Mouse (Mus musculus): ENCODE measurements around the gene Intu. TPM values are rescaled to one million over a fixed set of nuclear protein-coding genes. Genes with fewer than 3 reads are reported as not detected.
A peak's percentile ranks its signal among the peaks of the same experiment; 100 is the strongest.

The Intu gene
- polyA plus RNA-seq, 1 experiment from 2014 or later = 3.3 TPM

DNA sequence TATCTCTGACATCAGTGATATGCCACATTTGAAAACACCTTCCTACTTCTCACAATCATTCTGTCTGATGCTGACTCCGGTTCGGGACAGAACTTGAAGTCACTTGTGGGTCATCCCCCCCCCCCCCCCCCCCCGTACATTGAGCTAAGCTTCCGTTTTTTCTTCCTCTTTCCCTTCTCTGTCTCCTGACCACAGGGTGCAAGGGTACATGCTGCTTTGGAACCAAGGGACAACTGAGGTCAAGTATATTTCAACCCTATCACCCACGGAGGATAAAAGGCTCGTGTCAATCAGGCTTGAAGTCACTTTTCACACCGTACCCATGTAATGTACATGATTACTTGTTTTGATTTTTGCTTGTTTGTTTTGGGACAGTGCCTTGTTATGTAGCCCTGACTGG is 241 bp upstream of the Intu start:
- Histone ChIP-seq H3K27me3 (peaks cover 57% of the 10 kb centered on the region), H3K9me3 (peaks cover 4% of the 10 kb centered on the region; the same call in 1 of the 2 replicates), H3K9ac (peak overlapping the region; percentile 70), H3K4me1 (peaks cover 40% of the 10 kb centered on the region), H3K4me2 (replicated peaks) (peak overlapping the region; percentile 100), H3K27ac (no peak overlapping the region), H3K4me3 (peak overlapping the region; percentile 61), H3K36me3 (no peaks in the 10 kb centered on the region)
- no peak for ATAC-seq (ENCODE audit: low FRiP score, low read depth)
- WGBS = 14% methylated on average over 7 of the region's 7 CpGs

DNA sequence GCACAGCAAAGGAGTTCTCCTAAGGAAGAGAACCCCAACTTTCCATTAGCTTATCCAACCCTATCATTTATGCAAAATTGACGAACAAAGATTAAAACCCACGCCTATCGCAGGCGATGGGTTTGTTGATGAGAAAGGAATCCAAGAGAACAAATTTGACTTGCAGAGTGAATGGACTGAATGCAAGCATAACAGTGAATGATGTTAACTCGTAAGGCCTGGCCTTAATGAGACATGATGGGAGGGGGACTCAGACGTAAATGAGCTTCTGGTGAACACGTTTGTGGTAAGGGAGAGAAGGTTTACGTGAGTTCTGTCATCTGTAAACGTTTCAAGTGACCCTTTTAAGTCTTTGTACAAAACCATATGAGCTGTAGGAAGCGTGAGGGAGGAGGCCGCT is 1.2 kb downstream of the Intu start:
- 5% methylated on average over 11 of the region's 11 CpGs for WGBS
- H3K27me3 ChIP-seq = peaks cover 49% of the 10 kb centered on the region

DNA sequence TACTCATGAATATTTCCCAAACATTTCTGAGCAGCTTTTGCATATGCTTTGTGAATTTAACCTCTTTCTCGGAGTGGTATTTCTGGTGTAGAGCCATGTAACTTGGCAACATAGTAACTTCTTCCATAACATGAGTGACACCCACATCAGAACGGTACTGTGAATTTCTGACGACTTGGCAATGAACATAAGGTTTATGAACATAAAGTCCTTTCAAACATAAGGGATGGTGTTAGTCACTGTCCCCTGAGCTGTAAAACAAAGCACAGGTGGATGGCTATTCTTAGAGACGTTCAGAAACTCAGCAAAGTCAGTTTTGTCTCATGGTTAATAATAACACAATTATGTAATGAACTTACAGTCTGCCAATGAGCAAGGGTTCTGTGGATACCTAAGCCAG is 3.1 kb downstream of the Intu start:
- H3K9me3 ChIP-seq = peaks cover 4% of the 10 kb centered on the region; the same call in 1 of the 2 replicates
- no peak overlapping the region for H3K27ac ChIP-seq
- WGBS = 69% methylated on average over 4 of the region's 4 CpGs
- ATAC-seq (ENCODE audit: low FRiP score, low read depth) = no peak
- H3K4me1 ChIP-seq = peaks cover 21% of the 10 kb centered on the region
- peaks cover 39% of the 10 kb centered on the region for H3K27me3 ChIP-seq
- H3K4me2 ChIP-seq (replicated peaks) = no peak overlapping the region
- H3K9ac ChIP-seq = no peak overlapping the region
- H3K36me3 ChIP-seq = no peaks in the 10 kb centered on the region
- H3K4me3 ChIP-seq = no peak overlapping the region

More for the DNA sequence above, 1.2 kb downstream of the Intu start:
- Histone ChIP-seq H3K27ac (no peak overlapping the region), H3K9me3 (peaks cover 4% of the 10 kb centered on the region; the same call in 1 of the 2 replicates), H3K4me2 (replicated peaks) (peak overlapping the region; percentile 100), H3K9ac (no peak overlapping the region; the same call in 1 of the 2 replicates), H3K4me1 (peaks cover 36% of the 10 kb centered on the region), H3K4me3 (peak overlapping the region; percentile 61), H3K36me3 (no peaks in the 10 kb centered on the region)
- ATAC-seq (ENCODE audit: low FRiP score, low read depth) = no peak

DNA sequence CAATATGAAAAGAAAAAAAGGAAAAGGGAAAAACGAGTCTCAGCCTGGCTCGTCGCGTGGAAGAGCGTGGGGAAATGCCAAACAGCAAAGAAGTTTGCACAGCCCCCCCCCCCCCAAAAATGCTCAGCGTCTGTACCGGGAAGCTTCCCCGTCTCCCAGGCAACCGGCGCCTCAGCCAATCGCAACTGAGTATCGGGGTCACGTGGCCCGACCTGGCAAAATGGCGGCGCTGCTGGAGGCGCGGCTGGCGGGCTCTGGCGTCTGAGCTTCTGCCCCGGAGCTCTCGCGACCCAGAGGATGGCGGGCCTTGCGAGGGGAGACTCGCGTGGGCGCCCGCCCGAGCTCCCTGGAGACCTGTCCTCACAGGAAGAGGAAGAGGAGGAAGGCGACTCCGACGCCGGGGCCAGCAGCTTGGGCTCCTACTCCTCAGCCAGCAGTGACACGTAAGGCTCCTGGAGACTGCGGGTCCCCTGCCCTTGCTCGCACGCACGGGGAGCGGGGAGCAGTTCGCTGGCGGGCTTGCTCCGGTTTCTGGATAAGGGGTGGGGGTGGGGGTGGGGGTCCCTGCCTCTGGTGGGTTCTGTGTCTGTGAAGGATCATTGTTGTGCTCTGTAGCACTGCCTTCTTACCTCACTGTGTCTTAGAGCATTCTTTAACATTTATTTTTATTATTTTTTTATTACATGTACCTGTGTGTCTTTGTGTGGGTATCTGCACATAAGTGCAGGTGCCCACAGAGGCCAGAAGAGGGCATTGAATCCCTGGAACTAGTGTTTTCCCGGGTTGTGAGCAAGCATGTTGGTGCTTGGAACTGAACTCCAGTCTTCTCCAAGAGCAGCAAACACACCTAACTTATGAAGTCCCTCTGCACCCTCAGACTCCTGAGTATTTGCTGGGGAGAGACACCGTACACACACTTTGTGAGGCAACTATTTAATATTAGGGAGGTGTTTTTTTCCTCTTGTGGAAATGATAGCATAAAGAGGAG is 9.8 kb downstream of the Intu start:
- H3K4me3 ChIP-seq = peak overlapping the region; percentile 82
- peak; percentile 96 for ATAC-seq (ENCODE audit: low FRiP score, low read depth)
- no peaks in the 10 kb centered on the region for H3K9me3 ChIP-seq
- WGBS = 5% methylated on average over 40 of the region's 45 CpGs
- H3K4me2 ChIP-seq (replicated peaks) = peak overlapping the region; percentile 72
- H3K36me3 ChIP-seq = no peaks in the 10 kb centered on the region
- H3K4me1 ChIP-seq = 0 out of 2 replicates have a peak, but pooled peaks cover 5% of the 10 kb centered on the region
- peak overlapping the region; percentile 39; the same call in 1 of the 2 replicates for H3K27ac ChIP-seq
- H3K9ac ChIP-seq = peak overlapping the region; percentile 77
- no peaks in the 10 kb centered on the region for H3K27me3 ChIP-seq

DNA sequence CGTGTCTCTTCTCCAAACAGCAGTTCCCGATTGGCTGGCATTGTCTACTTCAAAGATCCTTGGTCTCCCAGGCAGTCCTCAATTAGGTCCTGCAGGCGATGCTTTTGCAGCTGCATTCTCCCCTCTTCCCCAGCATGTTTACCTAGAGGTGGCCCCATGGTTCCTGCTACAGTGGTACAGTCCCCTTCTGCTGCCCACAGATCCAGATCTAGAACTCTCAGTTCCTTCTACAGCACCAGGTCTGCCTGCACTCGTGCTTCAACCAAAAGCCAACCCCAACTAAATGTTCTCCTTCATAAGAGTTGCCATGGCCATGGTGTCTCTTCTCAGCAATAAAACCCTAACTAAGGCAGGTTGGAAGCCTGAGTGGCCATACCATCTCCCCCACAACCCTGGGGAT is 15.5 kb downstream of the Intu start:
- Histone ChIP-seq H3K4me2 (replicated peaks) (no peak overlapping the region), H3K9me3 (no peaks in the 10 kb centered on the region), H3K36me3 (no peaks in the 10 kb centered on the region), H3K9ac (no peak overlapping the region), H3K4me3 (no peak overlapping the region), H3K27ac (no peak overlapping the region), H3K4me1 (peaks cover 14% of the 10 kb centered on the region; the same call in 1 of the 2 replicates), H3K27me3 (no peaks in the 10 kb centered on the region)
- 78% methylated on average over 4 of the region's 4 CpGs for WGBS
- no peak for ATAC-seq (ENCODE audit: low FRiP score, low read depth)

DNA sequence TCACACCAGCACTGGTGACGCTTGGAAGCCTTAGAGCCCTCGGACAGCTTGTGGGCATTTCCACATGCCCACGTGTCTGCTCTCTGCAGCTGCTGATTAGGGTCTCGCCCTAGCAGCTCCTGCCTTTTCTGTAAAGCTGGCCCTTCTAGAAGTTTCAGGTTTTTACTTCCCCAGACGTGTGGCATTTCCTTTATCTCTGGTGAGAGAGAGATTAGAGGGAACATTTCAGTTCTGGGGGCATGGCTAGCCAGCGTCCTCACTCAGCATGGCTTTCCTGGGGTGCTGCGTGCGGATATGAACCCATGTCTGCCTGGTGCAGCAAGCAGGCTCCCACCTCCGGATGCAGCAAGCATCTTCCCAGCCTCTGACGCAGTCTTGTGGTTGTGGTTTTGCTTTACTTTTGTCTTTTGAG is 121.9 kb downstream of the Intu start:
- no peak for ATAC-seq (ENCODE audit: low FRiP score, low read depth)
- no peak overlapping the region for H3K9ac ChIP-seq
- H3K4me1 ChIP-seq = no peaks in the 10 kb centered on the region
- no peaks in the 10 kb centered on the region for H3K27me3 ChIP-seq
- no peak overlapping the region for H3K4me2 ChIP-seq (replicated peaks)
- WGBS = 67% methylated on average over 10 of the region's 10 CpGs
- H3K4me3 ChIP-seq = no peak overlapping the region
- no peaks in the 10 kb centered on the region for H3K9me3 ChIP-seq
- no peak overlapping the region for H3K27ac ChIP-seq
- H3K36me3 ChIP-seq = peaks cover 24% of the 10 kb centered on the region

DNA sequence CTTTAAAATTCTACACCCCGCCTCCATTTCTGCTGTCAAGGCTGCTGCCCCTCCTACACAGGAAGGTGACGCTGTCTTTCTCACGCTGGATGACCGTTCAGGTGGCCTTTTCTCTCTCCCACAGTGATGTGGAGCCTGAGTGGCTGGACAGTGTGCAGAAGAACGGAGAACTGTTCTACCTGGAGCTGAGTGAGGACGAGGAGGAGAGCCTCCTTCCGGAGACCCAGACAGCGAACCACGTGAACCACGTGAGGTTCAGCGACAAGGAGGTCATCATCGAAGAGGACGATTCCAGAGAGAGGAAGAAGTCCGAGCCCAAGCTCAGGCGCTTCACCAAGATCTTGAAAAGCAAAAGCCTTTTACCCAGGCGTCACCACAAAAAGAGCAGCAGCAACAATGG is 122.5 kb downstream of the Intu start:
- no peak for ATAC-seq (ENCODE audit: low FRiP score, low read depth)
- 94% methylated on average over 16 of the region's 16 CpGs for WGBS

DNA sequence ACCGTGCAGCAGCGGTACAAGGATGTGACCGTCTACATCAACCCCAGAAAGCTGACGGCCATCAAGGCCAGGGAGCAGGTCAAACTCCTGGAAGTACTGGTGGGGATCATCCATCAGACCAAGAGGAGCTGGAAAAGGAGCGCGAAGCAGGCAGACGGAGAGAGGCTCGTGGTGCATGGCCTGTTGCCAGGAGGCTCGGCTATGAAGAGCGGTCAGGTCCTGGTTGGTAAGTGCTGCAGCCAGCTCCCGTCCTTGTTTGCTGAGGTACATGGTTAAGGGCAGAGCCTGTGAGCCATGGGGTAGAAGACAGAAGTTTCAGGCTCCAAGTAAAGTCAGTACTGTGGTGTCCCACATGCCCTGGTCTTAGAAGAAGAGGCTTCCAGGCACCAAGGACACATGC is 122.9 kb downstream of the Intu start:
- H3K27ac ChIP-seq = no peak overlapping the region
- peaks cover 33% of the 10 kb centered on the region for H3K36me3 ChIP-seq
- ATAC-seq (ENCODE audit: low FRiP score, low read depth) = no peak
- H3K4me1 ChIP-seq = no peaks in the 10 kb centered on the region
- H3K9me3 ChIP-seq = no peaks in the 10 kb centered on the region
- no peaks in the 10 kb centered on the region for H3K27me3 ChIP-seq
- no peak overlapping the region for H3K9ac ChIP-seq
- 83% methylated on average over 11 of the region's 11 CpGs for WGBS
- no peak overlapping the region for H3K4me3 ChIP-seq
- no peak overlapping the region for H3K4me2 ChIP-seq (replicated peaks)

More for the DNA sequence above, 122.5 kb downstream of the Intu start:
- Histone ChIP-seq H3K4me2 (replicated peaks) (no peak overlapping the region), H3K9ac (no peak overlapping the region), H3K36me3 (peaks cover 29% of the 10 kb centered on the region), H3K9me3 (no peaks in the 10 kb centered on the region), H3K4me1 (no peaks in the 10 kb centered on the region), H3K4me3 (no peak overlapping the region), H3K27ac (no peak overlapping the region), H3K27me3 (no peaks in the 10 kb centered on the region)

DNA sequence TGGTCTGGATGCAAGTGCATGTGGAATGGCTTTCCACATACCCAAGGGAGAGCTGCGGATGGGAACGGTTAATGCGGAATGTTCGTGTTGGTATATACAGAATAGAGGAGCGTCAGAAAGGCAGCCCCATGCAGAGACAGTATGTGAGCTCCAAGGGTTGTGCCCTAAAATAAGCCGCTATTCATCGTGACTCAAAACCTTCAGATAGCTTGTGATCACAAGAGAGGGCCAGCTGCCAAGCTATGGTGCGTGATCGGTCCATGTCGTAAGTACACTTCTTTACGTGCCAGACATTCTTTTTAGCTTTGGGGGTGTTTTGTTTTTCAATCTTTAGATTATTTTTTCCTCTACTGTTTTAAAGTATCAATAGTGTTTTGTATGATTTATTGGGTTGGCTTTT is 124.5 kb downstream of the Intu start:
- Histone ChIP-seq H3K27me3 (no peaks in the 10 kb centered on the region), H3K36me3 (peaks cover 33% of the 10 kb centered on the region), H3K4me1 (no peaks in the 10 kb centered on the region), H3K9ac (no peak overlapping the region), H3K4me2 (replicated peaks) (no peak overlapping the region), H3K27ac (no peak overlapping the region), H3K4me3 (no peak overlapping the region), H3K9me3 (no peaks in the 10 kb centered on the region)
- no peak for ATAC-seq (ENCODE audit: low FRiP score, low read depth)
- WGBS = 83% methylated on average over 11 of the region's 11 CpGs

DNA sequence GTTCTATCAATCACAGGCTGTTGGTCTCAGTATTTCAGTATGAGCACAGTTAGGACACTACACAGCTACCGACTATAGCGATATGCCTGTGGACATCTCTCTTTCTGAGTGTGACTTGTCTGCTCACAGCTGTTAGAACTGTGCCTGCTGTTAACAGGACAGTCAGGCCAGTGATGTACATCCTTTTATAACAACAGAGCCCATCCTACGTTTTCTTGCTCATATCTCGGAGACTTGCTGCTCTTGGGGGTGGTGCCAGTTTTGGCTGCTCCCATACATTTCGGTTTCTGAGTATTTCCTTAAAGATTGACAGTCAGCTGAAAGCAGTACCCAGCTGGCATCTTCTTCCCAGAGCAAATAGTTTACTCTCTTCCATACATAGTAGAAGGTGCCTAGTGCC is 125.3 kb downstream of the Intu start:
- Histone ChIP-seq H3K9ac (no peak overlapping the region), H3K9me3 (no peaks in the 10 kb centered on the region), H3K27me3 (no peaks in the 10 kb centered on the region), H3K4me3 (no peak overlapping the region), H3K36me3 (peaks cover 35% of the 10 kb centered on the region), H3K27ac (no peak overlapping the region), H3K4me1 (no peaks in the 10 kb centered on the region), H3K4me2 (replicated peaks) (no peak overlapping the region)
- no peak for ATAC-seq (ENCODE audit: low FRiP score, low read depth)
- 94% methylated on average over 5 of the region's 5 CpGs for WGBS

DNA sequence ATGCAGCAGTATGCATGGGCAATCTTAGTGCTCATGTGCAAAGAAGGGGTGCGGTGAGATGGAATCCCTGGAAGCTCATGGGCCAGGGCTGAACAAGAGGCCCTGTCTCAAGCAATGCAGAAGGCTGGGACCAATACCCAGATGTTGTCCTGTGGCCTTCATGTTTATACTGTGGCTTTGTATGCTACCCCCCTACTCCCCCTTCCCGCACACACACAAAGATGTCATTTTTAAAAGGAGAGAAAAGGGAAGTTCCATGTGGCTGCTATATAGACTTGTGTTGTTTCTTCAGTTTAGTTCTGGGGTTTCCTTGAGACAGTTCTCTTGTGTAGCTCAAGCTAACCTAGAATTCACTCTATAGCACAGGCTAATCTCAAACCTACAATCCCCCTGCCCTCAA is 129.1 kb downstream of the Intu start:
- whole genome bisulfite sequencing = 95% methylated on average over 2 of the region's 2 CpGs
- no peak for ATAC-seq (ENCODE audit: low FRiP score, low read depth)
- H3K9ac ChIP-seq = no peak overlapping the region
- H3K27ac ChIP-seq = no peak overlapping the region
- H3K36me3 ChIP-seq = peaks cover 45% of the 10 kb centered on the region
- no peaks in the 10 kb centered on the region for H3K4me1 ChIP-seq
- H3K4me3 ChIP-seq = no peak overlapping the region
- H3K4me2 ChIP-seq (replicated peaks) = no peak overlapping the region
- no peaks in the 10 kb centered on the region for H3K27me3 ChIP-seq
- H3K9me3 ChIP-seq = 0 out of 2 replicates have a peak, but pooled peaks cover 3% of the 10 kb centered on the region

DNA sequence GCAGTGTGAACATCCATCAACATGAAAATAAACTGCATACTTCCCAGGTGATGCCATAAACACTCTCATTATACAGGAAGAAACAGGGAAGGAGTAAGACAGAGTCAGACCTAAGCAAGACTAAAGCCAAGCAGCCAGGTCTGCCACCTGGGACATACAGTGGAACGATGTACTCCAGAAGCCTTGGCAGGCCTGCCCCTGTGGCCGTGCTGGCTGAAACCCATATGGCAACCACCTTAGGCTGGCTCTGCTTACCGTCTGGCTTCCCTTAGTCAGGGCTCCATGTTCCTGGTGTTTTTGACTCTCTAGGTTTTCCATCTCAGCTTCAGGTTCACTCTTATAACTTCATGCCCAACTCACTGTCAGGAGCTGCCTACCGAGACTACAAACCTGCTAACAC is 135.0 kb downstream of the Intu start:
- 0 out of 2 replicates have a peak, but pooled peaks cover 5% of the 10 kb centered on the region for H3K9me3 ChIP-seq
- no peak overlapping the region for H3K9ac ChIP-seq
- H3K4me1 ChIP-seq = peaks cover 13% of the 10 kb centered on the region
- no peaks in the 10 kb centered on the region for H3K27me3 ChIP-seq
- H3K27ac ChIP-seq = no peak overlapping the region
- peaks cover 29% of the 10 kb centered on the region for H3K36me3 ChIP-seq
- no peak overlapping the region for H3K4me3 ChIP-seq
- no peak for ATAC-seq (ENCODE audit: low FRiP score, low read depth)
- WGBS = 62% methylated on average over 4 of the region's 4 CpGs
- H3K4me2 ChIP-seq (replicated peaks) = no peak overlapping the region
